Mouse (Mus musculus): Measurements from ENCODE around the gene Apba3.
"Not testable (repeated sequence)": the region's sequence is repeated elsewhere in the genome, so short reads cannot be mapped to it uniquely, and the experiment has no call there.

Gene Apba3

DNA sequence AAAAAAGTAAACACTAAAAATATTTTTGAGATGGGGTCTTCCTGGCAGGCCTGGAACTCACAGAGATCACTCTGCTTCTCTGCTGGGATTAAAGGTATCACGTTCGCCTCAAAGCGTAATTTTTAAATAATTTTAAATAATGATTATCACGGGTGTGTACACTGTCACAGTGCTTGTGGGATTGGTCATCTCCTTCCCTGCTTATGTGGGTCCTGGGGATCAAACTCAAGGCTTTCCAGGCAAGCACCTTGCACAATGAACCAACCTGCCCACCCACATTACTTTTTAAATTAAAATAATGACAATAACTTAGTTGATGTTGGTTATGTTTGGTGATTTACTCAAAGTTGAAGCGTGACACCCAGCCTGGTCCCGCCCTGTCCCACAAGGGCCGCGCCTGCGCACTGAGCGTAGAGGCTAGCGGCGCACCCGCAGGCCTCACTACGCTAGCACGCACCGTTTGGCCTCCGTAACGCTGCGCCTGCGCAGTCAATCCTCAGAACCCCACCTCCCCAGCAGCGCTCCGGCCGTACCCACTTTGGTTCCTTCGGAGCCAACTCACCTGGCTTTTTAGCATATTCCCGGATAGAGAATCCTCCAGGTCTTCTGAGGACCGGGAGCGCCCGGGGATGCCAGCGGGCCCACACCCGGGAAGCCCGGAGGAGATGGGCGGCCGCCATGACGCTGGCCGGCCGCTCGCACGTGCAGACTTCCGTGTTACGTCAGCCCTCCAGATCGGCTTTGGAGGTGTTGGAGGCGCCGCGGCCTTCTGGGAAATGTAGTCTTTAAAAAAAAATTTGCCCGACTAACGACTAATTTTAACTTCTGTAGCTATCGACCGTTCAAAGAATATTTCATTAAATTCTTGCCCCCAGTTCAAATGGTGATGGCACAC is at the start of gene Apba3, which contains the start of gene Mrpl54:
Gene Apba3 (plus strand): TSS at position 750 of the 895 bp plus-strand sequence.
Gene Mrpl54 (minus strand): TSS at position 724 of the 895 bp plus-strand sequence.
- peak; percentile 96 to 99 for DNase-seq (ENCODE audit: low spot score in 2 of 2)

DNA sequence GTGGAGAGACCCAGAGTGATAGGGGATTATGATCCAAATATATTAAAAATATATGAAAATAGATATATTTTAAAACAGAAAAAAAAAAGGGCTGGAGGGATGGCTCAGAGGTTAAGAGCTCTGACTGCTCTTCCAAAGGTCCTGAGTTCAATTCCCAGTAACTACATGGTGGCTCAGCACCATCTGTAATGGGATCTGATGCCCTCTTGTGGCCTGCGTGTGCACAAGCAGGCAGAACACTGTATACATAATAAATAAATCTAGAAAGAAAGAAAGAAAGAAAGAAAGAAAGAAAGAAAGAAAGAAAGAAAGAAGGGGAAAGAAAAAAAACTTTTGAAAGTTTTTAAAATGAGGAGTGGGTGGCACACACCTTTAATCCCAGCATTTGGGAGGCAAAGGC is 49.5 kb upstream of the Apba3 start:
- DNase-seq (ENCODE audit: low spot score in 2 of 2), result not testable (repeated sequence)

DNA sequence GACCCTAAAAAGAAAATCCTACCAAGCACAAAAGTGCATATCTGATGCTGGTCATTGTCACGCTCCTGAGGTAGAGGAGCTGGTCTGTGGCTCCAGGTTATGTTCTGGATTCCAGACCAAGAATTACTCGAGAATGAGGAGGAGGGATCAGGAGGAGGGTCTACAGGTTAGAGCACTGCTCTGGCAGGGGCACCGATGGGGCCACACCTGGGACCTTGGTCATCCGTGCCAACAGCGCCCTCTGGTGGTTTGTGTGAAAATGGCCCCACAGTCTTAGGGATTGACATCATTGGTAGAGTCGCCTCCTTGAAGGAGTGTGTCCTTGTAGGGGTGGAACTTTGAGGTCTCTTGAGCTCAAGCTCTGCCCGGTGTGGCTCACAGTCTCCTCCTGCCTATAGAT is 48.8 kb upstream of the Apba3 start:
- peak; percentile 73 to 94 for DNase-seq (ENCODE audit: low spot score in 2 of 2)

DNA sequence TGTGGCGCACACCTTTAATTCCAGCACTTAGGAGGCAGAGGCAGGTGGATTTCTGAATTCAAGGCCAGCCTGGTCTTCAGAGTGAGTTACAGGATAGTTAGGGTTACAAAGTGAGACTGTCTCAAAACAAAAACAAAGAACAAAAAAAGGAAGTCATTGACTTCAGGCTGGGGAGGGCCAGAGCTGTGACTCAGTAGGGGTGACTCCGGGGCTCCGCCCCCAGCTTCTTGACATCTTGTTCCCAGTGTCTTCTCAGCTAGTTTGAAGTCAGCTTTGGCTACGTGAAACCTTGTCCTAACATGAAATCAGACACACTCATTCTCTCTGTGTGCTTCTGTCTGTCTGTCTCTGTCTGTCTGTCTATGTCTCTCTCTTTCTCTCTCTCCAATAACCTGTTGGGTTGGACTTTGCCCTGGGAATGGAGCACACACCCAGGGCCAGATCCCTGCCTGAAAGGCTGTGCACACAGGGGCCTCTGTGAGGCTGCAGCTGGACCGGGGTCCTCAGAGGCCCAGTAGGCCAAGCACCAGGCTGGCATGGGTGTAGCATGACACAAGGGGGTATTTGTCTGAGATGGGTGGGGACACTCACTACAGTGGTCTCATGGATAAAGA is 45.3 kb upstream of the Apba3 start:
- no peak for DNase-seq (ENCODE audit: low spot score in 2 of 2)

DNA sequence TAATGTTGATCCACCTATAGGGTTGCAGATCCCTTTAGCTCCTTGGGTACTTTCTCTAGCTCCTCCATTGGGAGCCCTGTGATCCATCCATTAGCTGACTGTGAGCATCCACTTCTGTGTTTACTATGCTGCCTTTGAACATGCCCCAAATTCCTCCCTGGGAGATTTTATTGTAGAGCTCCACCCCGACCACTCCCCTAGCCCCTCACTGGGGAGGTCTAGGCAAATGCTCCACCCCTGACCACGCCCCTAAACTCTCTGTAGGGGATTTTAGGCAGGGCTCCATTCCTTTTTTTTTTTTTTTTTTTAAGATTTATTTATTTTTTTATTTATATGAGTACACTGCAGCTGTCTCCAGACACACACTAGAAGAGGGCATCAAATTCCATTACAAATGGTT is 43.0 kb upstream of the Apba3 start:
- DNase-seq (ENCODE audit: low spot score in 2 of 2), result not testable (repeated sequence)

DNA sequence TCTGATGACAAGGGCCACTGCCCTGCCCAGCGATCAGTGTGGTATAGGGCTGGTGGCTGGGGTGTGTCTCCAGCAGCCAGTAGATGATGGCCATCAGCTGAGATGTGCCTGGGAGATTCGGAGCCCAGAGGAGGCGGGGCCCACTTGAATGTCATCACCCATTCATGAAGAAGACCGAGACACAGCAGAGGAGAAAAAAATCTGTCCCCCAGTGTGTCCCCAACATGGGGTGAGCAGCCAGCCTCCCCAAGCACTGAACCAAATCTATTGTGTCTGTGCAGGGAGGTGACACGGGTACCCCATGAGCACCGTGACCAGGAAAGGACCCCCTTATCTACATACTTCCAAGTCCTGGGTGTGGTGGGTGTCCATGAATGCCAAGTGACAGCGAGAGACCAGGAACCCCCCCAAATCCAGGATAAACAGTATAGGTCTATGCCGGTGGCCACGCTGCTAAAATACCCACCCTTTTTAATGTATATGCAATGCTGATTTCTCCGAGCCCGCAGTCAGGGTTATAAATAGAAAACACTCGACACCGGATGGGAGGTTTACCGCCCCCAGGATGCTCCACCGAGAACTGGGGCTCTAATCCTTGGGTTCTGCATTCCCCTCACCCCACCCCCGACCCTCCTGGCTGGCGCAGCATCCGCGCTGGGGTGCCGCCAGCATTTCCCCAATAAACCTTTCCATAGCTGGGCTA is 36.9 kb upstream of the Apba3 start:
- DNase-seq (ENCODE audit: low spot score in 2 of 2), result no peak

DNA sequence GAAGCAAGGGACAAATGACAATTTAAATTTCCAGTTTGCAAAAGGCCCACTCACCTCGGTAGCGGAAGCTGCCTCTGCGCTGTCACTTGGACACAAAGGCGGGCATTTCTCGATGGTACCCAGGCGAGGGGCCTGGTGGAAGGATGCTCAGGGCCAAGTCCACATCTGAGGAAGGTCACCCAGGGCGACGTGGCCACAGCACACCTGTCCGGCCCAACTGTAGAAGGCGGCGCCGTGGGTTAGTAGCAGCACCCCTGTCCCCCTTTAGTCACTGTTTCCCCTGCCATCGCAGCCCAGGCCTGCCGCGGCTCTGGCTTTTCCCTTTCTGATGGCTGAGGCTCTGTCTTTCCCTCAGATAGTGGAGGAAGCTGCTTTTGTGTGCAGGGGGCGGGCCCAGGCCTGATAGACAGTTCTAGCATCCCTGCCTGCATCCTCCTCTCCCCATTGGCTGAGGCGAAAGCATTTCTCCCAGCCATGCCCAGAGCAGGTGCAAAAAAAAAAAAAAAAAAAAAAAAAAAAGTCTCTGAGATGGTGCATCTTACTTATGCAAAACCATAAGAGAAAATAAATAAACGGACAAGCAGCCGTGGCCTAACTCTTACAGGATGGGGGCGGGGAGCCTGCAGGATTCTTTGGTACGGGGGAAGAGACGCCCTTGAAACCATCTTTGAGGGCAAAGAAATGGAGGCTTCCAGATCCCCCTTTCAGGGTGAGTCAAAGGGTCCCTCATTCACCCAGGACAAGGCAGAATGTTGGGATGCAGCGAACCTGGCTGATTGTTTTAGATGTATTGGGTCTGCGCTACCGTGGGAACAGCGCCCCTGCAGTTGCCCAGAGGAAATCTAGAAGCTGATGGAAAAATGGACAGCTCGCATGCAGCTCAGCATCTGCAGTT is 36.1 kb upstream of the Apba3 start, which contains the start of gene Atcay:
Gene Atcay (minus strand): TSS at position 396 of the 895 bp plus-strand sequence.
- DNase-seq (ENCODE audit: low spot score in 2 of 2), result no peak

DNA sequence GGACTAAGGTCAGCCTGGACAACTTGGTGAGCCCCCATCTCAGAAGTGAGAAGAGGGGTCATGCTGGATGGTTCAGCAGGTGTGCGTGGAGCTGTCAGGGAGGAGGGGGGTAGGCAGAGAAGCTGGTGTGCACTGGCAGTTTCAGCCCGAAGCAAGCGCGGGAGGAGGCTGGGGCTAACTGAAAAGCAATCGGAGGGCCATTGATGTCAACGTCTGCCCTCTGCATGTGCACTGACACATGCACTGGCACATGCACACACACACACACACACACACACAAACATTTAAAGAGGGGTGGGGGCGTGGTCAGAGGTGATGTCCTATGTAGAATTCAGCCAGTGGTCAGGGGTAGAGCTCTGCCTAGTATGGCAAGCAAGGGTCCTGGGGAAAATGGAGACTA is 35.3 kb upstream of the Apba3 start:
- DNase-seq (ENCODE audit: low spot score in 2 of 2), result no peak

DNA sequence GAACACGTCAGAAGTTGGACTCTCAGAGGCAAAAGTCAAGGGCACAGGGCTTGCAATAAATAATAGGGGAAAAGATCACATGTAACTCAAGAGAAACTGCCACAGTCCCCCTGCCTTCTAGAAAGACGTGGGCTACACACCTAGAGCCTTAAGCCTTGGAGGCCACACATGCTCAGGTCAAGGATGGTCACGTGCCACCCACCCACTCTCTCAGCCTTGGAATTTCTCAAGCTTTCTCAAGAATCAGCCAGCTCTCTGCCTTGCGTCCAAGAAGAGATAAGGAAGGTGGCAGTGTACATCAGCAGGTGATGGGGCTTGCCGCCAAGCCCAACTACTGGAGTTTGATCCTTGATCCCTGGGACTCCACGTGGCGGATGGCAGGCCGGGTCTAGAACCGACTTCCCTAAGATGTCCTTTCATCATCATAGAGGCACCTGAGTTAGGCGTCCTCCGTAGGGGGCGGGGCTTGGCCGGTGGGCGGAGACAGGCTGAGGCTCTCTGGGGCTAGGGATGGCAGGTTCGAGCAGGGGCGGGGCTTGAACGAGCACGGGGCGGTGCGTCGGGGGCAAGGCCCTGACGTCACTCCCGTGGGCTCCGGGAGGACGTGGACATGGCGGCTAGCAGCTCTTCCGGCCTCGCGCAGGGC is 34.1 kb upstream of the Apba3 start, which contains the start of gene Zfr2:
Gene Zfr2 (plus strand): TSS at position 576 of the 646 bp plus-strand sequence.
- DNase-seq (ENCODE audit: low spot score in 2 of 2), result peak; percentile 90 to 94

DNA sequence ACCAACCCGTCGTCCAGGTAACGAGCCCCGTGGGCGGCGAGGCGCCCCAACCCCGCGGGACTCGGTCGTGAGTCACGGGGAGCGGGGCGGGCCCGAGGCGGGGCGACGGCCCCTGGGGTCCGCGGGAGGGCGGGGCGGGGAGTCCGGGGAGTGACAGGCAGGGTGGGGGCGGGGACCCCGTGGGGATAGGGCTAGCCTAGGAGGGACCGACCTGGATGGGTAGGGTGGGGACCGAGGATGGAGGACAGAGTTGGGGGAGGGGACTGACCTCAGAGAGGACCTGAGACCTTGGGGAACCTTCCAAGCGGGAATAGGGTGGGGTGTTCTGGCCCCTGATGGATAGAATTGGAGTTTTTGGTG is 33.6 kb upstream of the Apba3 start:
- DNase-seq (ENCODE audit: low spot score in 2 of 2), result no peak

DNA sequence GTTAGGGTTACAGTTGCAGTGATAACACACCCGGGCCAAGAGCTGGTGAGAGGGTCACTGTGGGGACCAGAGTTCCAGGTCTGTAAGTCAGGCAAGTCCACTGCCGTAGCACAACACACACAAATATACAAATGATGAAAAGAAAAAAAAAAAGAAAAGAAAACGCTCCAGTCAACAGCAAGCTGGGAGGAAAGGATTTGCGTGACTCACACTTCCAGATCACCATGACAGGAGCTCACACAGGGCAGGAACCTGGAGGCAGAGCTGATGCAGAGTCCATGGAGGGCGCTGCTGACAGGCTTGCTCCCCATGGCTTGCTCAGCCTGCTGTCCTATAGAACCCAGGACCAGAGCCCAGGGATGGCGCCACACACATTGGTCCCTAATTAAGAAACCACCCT is 32.6 kb upstream of the Apba3 start:
- DNase-seq (ENCODE audit: low spot score in 2 of 2), result no peak

DNA sequence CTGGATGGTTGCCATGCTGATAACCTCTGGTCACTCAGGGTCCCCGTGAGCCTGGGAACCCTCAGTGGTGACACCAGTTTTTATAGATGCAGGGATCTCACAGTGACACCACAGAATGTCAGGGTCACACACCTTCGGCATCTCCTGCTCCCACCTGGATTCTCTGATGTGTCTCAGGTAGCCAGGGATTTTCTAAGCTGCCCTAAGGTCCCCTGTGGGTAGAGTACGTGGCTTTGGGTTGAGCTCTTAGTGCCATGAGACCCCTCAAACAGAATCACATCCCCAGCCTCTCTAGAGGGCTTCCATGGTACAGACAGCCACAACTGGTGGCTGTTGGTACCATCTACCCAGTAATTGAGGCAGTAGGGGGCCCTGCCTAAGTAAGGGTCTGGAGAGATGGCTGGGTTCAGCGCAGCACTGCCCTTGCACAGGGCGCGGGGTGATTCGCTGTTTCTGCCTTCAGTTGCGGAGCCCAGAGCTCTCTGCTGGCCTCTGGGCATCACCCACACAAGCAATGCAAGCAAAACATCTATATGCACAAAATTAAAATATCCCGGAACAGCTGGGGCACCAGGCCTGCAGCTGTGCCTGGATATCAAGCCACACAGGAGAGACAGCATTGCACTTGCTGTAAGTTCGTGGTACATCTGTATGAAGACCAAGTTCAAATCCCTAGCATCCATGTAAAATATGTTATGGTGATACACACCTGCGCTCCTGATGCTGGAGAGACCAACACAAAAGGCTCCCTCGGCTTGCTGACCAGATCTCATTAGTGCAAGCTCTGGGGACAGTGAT is 30.1 kb upstream of the Apba3 start:
- no peak for DNase-seq (ENCODE audit: low spot score in 2 of 2)

DNA sequence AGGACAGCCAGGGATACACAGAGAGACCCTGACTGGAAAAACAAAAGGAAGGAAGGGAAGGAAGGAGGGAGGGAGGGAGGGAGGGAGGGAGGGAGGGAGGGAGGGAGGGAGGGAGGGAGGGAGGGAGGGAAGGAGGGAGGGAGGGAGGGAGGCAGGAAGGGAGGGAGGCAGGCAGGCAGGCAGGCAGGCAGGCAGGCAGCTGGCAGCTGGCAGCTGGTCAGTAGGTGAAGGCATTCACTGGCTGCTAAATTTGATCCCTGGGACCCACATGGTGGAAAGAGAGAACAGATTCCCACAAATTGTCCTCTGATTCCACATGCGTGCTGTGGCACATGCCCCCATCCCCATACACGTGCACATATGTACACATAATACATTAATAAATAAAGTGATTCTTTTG is 28.1 kb upstream of the Apba3 start:
- no peak for DNase-seq (ENCODE audit: low spot score in 2 of 2)

DNA sequence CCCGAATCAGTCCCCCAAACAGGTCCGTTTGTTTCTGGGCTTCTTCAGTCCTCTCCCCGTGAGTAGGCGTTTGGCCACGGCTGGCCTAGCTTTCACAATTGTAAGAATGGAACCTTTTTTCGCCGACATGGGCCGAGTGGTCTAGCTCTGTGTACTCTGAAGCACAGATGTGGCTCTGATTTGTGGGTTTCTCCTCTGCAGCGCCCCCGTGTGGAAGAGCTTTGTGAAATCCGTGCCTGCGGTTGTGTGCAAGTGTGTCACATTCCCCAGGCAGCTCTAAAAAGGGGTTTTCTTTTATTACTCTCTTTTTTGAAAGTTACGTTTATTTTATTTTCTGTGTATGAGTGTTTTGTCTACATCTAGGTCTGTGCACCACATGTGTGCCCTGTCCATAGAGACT is 25.9 kb upstream of the Apba3 start:
- peak; percentile 54 to 87 for DNase-seq (ENCODE audit: low spot score in 2 of 2)

DNA sequence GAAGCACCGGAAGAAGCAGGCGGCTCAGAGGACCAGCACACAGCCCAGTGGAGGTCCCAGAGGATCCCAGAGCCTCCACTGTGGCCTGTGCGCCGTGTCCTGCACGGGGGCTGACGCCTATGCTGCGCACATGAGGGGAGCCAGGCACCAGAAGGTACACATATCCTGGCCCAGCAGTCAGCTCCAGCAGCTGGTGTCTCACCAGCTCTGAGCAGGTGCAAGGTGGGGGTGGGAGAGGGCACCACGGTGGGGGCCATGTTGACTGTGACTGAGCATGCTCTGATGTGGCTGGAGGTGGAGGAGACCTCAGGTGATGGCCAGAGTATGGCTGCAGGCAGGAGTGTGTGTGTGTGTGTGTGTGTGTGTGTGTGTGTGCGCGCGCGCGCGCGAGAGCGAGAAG is 24.7 kb upstream of the Apba3 start:
- no peak for DNase-seq (ENCODE audit: low spot score in 2 of 2)

DNA sequence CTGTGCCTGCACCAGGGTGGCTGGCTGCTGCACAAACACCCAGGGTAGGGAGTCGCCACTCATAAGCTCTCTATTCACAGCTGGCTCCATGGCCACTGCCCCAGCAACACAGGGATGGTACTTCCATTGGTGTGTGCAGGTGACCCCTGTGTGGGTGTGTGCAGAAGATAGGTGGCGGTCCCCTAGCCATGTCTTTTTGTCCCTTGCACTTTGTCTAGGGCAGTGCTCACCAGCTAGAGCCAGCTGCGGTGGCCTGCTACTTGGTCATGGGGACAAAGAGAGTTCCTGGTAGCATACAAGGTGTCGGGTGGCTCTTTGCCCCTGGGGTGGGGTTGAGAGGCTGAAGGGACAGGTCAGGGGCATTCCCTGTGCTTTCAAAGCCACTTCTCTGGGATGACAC is 22.6 kb upstream of the Apba3 start:
- no peak for DNase-seq (ENCODE audit: low spot score in 2 of 2)

DNA sequence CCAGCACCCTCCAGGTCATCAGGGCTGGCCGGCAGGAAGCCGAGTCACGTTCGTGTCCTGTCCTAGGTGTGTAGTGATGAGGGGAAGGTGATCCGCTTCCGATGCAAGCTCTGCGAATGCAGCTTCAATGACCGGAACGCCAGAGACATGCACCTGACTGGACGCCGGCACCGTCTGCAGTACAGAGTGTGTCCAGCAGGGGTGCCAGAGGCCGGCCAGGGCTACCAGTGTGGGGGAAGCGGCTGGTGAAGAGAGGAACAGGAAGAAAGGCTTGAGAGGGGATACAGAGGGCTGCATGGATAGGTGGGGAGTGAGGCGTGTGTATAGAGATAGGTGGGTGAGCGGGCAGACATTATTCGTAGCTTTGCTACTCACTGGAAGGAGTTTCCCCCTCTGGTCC is 22.2 kb upstream of the Apba3 start:
- peak; percentile 81 to 94 for DNase-seq (ENCODE audit: low spot score in 2 of 2)

DNA sequence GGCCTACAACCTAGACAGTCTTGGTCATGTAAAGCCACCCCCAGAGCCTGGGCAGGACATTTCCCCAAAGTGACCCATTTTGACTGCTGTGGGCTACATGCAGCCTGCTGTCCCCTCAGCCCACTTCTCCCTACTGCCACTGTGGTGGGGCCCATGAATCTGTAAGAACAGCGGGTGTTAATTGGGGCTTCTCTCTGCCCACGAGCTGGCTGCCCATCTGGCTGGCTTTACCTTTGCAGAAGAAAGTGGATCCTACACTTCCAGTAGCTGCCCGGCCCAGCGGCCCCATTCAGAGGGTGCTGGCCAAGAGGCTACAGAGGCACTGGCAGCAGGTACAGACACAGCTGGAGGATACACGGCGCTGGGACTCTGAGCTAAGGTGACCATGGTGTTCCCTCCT is 21.6 kb upstream of the Apba3 start:
- DNase-seq (ENCODE audit: low spot score in 2 of 2), result no peak

DNA sequence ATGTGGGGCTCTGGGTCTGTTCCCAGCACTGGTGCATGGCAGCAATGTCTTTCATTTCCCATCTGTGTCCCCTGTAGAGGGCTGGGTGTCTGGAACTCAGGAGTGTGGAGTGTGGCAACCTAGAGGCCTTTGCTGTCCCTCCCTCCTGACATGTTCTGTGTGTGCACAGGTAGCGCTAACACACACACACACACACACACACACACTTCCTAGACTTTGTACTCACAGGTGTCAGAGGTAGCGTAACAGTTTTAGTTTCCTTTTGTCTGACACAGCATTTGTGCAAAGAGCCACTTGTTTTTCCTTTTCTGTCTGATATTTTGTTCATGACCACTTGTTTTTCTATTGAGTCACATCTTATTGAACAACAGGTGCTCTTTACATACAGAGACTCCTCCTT is 19.0 kb upstream of the Apba3 start:
- no peak for DNase-seq (ENCODE audit: low spot score in 2 of 2)

DNA sequence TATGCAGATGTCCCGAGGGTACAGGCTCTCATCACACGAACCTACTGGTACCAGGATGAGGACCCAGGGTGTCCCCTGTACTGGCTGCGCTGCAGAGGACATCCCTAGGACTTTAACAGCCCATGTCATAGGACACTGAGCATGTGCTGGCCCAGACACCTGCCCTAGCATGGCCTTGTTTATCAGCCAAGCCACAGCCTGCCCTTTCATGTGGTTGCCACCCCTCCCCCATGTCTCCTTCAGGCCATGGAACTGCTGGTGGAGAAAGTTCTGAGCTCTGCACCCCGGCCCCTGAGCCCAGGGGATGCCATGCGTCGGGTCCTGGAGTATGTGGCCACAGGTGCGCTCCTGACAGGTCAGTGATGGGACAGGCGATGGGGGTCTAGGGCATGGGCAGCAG is 17.3 kb upstream of the Apba3 start:
- no peak for DNase-seq (ENCODE audit: low spot score in 2 of 2)
